Mouse (Mus musculus): Measurements from ENCODE around the gene Acoxl.

Acoxl gene

GRCm38 (mm10) chr2:128117605-128118004 is 278.9 kb downstream of the Acoxl start:
- no peak for DNase-seq (ENCODE audit: low spot score in 2 of 2)

GRCm38 (mm10) chr2:128118971-128119370 is 280.3 kb downstream of the Acoxl start:
- no peak for DNase-seq (ENCODE audit: low spot score in 2 of 2)

GRCm38 (mm10) chr2:128122491-128122890 is 283.8 kb downstream of the Acoxl start:
- DNase-seq (ENCODE audit: low spot score in 2 of 2) = peak; percentile 44 to 72

- no peak for DNase-seq (ENCODE audit: low spot score in 2 of 2)
These were observed 284.5 kb downstream of the Acoxl start for GRCm38 (mm10) chr2:128122891-128123771.

- DNase-seq (ENCODE audit: low spot score in 2 of 2) = no peak
These were observed 285.4 kb downstream of the Acoxl start for GRCm38 (mm10) chr2:128123921-128124683.

- no peak for DNase-seq (ENCODE audit: low spot score in 2 of 2)
These were observed 286.0 kb downstream of the Acoxl start for GRCm38 (mm10) chr2:128124693-128125092.

GRCm38 (mm10) chr2:128125635-128126470 is 287.2 kb downstream of the Acoxl start, which contains the start of gene Bcl2l11:
Gene Bcl2l11, plus strand, starts transcription at chr2:128126038.
- DNase-seq (ENCODE audit: low spot score in 2 of 2) = peak; percentile 96 to 98

- peak; percentile 41 to 77 for DNase-seq (ENCODE audit: low spot score in 2 of 2)
These were observed 287.9 kb downstream of the Acoxl start for GRCm38 (mm10) chr2:128126591-128127051.

- DNase-seq (ENCODE audit: low spot score in 2 of 2) = peak; percentile 95 to 96
These were observed 288.5 kb downstream of the Acoxl start for GRCm38 (mm10) chr2:128127121-128127671.

- peak in 1 of 2 experiments; percentile 62 for DNase-seq (ENCODE audit: low spot score in 2 of 2)
These were observed 289.1 kb downstream of the Acoxl start for GRCm38 (mm10) chr2:128127691-128128292.

- DNase-seq (ENCODE audit: low spot score in 2 of 2) = no peak
These were observed 289.9 kb downstream of the Acoxl start for GRCm38 (mm10) chr2:128128532-128128931.

GRCm38 (mm10) chr2:128131503-128131902 is 292.8 kb downstream of the Acoxl start:
- no peak for DNase-seq (ENCODE audit: low spot score in 2 of 2)

GRCm38 (mm10) chr2:128132635-128133034 is 294.0 kb downstream of the Acoxl start:
- DNase-seq (ENCODE audit: low spot score in 2 of 2) = no peak

GRCm38 (mm10) chr2:128133865-128134264 is 295.2 kb downstream of the Acoxl start:
- DNase-seq (ENCODE audit: low spot score in 2 of 2) = no peak

- no peak for DNase-seq (ENCODE audit: low spot score in 2 of 2)
These were observed 295.8 kb downstream of the Acoxl start for GRCm38 (mm10) chr2:128134474-128134873.

- no peak for DNase-seq (ENCODE audit: low spot score in 2 of 2)
These were observed 296.3 kb downstream of the Acoxl start for GRCm38 (mm10) chr2:128134948-128135347.

GRCm38 (mm10) chr2:128136769-128137433 is 298.2 kb downstream of the Acoxl start:
- no peak for DNase-seq (ENCODE audit: low spot score in 2 of 2)

- no peak for DNase-seq (ENCODE audit: low spot score in 2 of 2)
These were observed 299.0 kb downstream of the Acoxl start for GRCm38 (mm10) chr2:128137480-128138276.

- DNase-seq (ENCODE audit: low spot score in 2 of 2) = no peak
These were observed 300.2 kb downstream of the Acoxl start for GRCm38 (mm10) chr2:128138924-128139323.

Data from spleen, postnatal 4 days (tissue).